Mouse (Mus musculus) G1E-ER4 (cell line): Measurements from ENCODE around the gene Camkmt. TPM values are rescaled to one million over a fixed set of nuclear protein-coding genes. Genes with fewer than 3 reads are reported as not detected.

ENCODE experiments used
- GATA1 ChIP-seq: IDR thresholded peaks from one replicate; pipeline ENCODE4 v1.8.0; 2012; ENCODE audit warnings: low read length, inconsistent platforms
- polyA plus RNA-seq: library from polyadenylated mRNA; stranded (reverse); fragments of >175 nt; gene quantifications from 2 replicates; pipeline ENCODE4 v1.2.3, GENCODE M21; 2012

The Camkmt gene
- polyA plus RNA-seq, 1 experiment, result 2.5 TPM

DNA sequence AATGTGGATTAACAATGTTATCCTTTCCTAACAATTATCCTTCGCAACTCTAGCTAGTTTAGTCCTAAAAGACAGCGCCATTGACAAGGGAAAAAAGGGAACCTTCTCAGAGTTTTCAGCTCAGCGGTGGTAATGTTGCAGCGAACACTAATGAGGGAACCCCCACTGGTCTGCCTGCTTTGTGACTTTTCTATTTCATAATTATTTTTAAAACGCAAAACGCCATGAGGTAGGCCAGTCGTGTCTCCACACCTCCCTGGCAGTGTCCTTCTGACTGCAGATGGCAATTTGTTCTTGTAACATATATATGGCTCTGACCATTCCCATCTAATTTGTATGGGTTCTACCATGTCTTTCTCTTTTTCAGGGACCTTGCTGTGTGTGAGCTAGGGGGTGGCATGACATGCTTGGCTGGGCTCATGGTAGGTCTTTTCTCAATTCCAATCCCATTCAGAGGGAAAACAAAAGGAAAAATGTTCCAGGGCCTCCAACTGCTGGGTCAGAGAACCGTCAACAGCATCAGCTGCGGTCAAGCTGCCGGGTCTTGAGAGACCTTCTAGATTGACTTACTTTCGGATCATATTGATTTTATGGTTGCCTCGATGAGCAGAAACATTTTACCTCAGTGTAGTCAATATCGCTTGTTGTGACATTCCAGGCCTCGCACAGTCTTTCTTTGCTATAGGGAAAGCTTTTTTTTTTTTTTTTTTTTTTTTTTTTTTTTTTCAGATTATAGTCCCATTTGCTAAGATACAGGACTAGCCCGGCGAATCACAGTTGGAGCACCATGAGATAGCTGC lies 302.9 kb downstream of the Camkmt start:
- TF ChIP-seq GATA1, result no peak

DNA sequence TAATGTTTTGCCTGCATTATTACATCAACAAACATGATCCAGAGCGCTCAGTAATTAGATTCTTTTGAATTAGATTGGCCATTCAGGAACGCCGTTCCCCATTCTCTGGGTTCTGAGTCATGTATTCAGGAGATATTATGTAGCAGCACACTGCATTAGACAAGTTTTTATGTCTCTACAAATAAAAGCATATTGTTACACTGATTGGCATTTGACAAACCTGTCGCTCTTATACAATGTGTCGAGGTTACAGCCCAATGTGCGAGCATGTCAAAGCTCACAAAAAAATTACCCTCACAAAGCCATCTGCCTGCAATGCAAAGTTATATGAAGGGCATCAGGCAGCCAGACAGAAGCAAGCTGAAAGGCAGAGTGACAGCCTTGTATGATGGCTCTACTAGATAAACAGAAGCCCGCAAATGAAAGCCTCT lies 303.6 kb downstream of the Camkmt start:
- no peak for TF ChIP-seq GATA1

DNA sequence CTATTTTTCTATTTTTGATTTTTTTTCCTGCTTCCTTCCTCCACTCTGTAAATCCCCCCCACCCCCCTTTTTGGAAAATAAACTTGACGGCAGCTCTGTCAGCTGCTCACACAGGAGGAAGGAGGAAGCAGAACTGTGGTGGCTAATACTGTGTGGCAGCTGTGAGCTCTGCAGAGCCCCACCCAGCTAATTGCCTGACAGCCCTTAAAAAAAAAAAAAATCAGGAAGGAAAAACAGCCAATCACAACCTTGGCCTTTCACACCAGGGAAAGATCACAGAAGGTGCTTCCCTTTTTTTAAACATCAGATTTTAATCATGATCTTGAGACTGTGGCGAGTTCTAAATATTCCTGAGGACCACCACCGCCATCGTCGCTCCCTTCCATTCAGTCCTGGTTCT lies 305.1 kb downstream of the Camkmt start:
- TF ChIP-seq GATA1, result no peak

DNA sequence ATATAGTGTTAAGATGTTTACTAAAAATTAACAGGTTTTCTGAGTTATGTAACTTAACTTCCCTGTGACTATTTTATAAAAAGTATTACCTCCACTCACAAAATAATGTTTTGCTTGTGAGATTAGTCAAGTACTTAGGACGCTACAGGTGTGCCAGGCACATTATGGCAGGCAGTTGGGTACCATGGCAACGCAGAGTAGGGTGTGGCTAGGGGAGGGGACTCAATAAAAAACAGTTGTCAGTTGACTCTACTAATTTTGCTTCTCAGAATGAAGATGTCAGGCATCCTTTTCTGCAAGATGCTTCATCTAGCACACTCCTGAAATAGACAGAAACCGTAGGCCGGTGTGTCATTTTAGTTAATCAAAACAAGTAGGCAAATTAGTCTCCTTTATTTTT lies 310.4 kb downstream of the Camkmt start:
- TF ChIP-seq GATA1, result no peak

DNA sequence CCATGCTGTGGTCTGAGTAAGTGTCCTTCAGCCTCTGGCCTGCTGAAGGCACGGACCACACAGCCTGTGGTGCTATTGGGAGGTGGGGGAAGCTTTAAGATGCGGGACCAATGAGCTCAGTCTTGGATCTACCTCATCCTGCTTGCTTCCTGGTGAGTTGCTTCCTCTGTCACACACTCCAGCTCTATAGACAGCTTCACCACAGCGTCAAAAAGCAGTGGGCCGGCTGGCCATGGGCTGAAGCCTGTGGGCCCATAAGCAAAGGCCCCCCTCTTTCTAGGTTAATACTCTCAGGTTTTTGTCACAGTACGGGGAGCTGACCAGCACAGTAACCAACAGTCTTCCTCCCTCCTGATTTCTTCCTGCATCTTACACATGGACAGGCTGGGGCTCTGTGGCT lies 314.8 kb downstream of the Camkmt start:
- TF ChIP-seq GATA1, result no peak

DNA sequence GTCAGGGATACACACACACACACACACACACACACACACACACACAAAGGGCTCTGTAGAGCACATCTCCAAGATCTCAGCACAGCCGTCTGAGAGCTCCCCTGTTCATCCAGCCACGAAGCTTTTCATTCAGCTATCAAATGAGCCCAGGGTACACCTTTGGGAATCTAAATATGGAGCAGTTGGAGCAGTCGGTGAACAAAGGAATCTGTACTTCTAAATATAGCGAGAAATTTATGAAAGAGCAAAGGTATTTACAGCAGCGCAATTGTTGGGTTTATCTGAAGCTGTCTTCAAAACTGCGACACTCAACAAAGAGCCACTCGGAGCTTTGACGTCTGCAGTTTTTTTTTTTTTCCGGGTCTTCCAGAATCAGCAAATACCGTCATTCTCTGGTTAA lies 315.8 kb downstream of the Camkmt start:
- TF ChIP-seq GATA1, result no peak

DNA sequence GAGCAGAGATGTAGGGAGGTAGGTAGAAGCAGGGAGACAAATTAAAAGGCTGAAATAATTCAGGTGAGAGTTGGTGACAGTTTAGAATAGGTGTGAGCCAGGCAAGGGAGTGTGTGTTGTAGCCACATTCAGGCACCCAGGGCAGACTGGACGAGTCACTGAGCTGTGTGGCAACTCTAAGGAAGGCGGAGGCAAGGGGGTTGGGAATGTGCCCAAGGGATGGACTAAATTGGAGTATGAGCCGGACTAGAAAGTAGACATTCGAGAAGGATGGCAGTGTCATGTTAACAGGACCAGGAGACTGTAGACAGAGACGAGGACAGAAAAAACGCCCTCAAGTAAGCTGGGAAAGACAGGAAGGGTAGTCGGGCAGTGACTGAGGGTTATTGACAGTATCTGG lies 338.5 kb downstream of the Camkmt start:
- TF ChIP-seq GATA1, result no peak

DNA sequence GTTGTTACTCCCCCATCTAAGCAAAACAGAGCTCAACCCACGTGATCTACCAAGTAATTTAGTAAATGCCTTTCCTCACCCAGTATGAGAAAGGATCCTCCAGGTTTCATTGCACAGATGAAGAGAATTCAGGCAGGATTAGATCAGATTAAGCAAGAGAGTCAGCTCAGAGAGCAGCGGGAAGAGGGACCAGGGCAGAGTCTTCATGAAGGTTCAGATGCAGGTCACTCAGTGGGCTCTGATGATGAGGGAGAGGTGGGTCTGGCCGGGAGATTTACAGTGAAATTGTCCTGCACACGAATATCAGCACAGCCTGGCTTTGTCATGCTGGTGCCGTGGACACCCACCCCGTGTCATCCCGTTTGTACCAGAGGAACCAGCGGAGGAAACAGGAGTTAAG lies 342.6 kb downstream of the Camkmt start:
- no peak for TF ChIP-seq GATA1

DNA sequence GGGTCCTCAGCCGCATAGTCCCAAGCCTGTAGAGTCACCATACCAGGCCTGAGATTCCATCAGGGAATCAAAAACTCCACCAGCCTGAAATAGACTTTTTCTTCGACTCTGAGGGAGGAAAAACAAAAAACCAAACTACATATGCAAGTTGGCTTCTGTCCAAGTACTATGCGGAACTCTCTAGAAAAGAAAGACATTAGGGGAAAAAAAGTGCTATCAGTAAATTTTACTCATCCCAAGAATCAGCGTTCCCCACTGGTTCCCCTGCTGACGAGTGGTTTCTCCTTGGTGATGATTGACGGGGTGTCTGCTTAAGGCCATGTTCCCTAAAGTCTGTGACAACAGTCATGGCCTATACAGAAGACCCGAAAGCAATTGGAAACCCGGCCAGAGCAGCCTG lies 352.7 kb downstream of the Camkmt start:
- TF ChIP-seq GATA1, result no peak

DNA sequence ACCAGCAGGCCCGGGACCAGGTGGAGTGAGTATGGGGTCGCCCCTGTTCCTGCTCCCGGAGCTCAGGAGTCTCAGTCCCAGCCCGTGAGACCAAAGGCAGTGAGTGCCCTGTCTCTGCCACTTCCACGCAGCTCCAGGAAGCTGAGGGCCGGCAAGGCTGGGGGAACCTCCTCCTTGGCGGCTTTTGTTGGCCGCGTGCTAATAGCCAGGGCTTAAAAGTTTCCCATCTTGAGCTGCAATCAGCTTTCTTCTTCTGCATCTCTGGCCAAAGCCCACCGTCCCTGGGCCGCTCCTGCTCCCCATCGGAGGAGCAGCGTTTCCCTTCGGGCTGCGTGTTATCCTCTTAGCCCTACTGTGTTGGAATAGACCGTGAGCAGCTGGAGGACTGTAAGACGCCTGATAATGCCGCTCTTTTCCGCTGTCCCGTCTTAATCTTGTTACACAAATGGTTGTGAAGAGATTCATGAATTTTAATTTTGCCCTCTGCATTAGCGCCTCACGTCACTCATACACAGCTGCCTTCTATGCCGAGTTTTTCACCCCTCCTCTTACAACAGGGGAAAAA lies 364.1 kb downstream of the Camkmt start:
- no peak for TF ChIP-seq GATA1

DNA sequence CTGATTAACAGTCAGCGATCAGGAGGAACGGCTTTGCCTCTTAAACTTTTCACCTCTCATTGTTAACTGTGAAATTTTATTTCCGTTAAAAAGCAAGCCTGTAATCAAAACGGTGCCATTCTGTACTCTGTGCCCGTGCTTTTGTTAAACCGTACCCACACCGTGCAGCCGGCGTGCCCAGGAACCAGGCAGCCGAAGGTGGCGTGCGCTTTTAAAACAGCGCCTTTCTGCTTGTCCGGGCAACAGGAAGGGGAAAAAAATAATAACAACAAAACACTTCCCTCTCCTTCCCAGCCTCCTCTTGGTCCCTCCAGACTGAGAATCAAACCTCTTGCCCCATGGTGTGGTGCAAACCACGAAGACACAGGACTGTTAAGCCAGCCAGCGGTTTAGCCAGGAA lies 364.7 kb downstream of the Camkmt start:
- no peak for TF ChIP-seq GATA1

DNA sequence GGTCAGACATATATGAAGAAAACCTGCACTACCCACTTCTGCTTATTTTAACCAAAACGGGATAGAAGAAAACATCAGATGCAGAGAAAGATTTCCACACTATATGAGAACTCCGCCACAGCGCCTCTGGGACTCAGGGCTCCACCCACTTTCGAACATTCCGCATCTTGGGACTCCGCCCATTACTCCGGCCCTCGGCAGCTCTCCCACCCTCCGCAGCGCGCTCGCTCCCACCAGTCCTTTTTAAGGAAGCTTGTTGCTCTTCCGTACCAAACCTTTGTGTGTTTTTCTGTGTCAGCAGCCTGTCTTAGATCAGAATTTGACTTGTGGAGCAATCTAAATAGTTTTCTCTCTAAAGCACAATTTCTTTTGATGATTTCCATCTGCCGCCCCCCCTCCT lies 367.7 kb downstream of the Camkmt start:
- TF ChIP-seq GATA1, result no peak

DNA sequence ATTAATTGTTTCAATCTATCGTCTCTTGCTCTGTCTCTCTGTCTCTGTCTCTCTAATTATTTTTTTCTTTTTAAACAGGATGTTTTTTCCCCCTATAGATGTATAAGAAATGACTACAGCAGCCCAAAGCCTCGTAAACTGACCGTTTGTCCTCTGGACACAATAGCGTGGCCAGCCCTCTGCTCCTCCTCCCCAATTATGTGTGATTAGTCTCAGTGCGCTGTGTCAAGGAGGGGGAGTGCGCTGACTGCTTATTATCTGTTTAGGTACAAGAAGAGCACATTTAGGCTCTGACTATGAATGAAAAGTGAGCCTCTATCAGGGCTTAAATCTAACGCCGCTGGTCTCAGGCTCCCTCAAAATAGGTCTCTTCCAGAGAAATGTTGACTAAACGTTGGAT lies 368.2 kb downstream of the Camkmt start:
- TF ChIP-seq GATA1, result no peak

DNA sequence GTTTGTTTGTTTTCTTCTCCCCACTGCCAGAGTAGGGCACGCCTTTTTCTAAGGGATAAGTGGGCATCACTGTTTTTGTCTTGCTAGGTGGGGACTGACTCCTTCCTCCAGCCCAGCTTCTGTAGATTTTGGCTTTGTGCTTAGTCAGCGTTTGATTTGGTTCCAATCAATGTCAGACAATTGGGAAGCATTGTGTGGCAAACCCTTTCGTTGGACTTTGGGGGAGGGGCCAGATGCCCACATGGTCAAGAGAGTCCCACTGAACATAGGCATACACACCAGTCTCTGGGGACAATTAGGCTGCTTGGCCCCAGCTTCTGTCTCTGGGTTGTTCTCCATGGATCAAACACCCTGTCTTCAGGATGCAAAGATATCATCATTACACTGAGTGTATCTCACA lies 371.2 kb downstream of the Camkmt start:
- TF ChIP-seq GATA1, result no peak

DNA sequence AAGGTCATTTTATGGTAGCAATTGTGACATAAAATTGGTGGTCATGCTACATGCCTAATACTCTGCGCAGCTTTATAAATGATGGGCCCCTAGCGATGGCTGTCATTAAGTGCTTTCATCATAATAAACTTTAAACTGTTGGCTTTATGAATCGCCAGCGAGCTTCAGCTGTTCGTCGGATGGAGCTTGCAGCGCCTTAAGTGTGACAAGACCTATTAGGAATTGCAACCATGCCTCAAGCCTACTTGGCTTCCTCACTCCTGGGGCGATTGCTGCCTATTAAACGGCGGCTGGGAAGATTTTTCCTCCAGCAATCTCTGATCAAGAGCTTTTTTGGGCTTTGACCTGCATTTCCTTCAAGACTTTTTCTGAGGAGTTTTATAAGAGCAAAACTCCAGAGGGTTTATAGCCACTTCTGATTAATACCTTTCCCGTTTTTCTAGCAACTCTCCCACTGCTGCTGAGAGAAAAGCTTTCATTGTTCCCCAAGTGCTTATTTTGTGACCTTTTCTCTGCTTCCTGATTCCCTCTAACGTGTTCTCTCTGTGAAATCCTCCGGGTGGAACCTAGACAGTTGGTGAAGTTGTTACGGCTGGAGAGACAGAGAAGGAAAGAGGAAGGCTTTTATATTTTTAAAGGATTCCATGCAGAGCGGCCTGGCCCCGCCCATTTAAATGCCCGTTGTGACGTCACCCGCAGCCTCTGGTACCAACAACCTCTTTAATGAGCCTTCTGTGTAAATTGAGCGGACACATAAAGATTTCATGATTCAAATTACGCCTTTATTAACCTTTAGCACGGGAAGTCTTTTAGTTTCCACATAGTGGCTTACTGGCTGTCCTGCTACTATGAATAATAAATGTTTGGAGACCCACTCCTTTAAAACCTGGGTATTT lies 373.4 kb downstream of the Camkmt start:
- no peak for TF ChIP-seq GATA1
